Mouse (Mus musculus) megakaryocyte progenitor cell, adult 5-6 weeks (primary cell): ENCODE data around the gene Apoc2. TPM values are rescaled to one million over a fixed set of nuclear protein-coding genes. Genes with fewer than 3 reads are reported as not detected.

Source experiments
- ATAC-seq: replicated peaks from 2 replicates; pipeline ENCODE4 v1.8.0; 2016; ENCODE audit warnings: mild to moderate bottlenecking, moderate TSS enrichment, inconsistent platforms; ENCODE audit not compliant: poor library complexity
- total RNA-seq, 2 experiments: library from RNA; stranded (forward) in 1 of 2; stranded (reverse) in 1 of 2; fragments of 157-497, 149-512 nt in 1 of 2; fragments of 200-1000 nt in 1 of 2; gene quantifications; 2 replicates each; pipeline versions ENCODE4 v1.2.3 to v1.2.4; 2015 to 2017

The Apoc2 gene
- total RNA-seq, 2 experiments from 2014 or later, result 1.7 to 5.2 TPM

DNA sequence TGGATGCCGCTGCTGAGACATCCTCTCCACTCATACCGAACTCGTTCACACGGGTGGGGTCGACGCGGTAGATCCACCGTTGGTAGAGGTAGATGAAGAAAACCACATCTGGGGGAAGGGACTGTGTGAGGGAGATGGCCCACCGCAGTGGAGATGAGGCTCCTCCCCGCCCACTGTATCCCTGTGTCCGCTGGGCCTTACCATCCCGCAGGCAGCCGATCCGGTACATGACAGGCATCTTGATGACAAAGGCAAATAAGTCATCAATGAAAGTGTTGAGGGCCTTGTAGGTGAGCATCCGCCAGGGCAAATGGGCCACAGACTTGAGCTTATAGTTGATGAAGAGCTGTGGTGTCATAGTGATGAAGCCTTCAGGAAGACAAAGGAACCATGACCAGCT lies 43.9 kb downstream of the Apoc2 start:
- ATAC-seq, result no peak

GRCm38 (mm10) chr7:19633197-19633596 lies 44.5 kb downstream of the Apoc2 start:
- no peak for ATAC-seq

DNA sequence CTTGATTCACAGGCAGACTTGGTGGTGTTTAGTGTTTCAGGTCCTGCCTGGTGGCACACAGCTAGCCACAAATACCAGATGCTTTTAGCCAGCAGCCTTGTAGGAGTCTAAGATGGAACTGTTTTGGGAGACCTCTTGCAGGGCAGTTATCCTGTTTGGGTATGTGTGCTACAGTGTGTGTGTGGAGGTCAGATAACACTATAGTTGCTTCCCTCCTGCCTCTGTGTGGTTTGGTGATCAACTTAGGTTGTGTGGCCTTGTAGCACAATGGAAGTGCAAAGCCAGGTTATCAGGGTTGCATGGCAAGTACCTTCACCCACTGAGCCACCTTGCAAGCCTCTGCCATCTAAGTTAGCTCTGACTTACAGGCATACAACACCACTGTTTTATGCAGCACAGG lies 45.0 kb downstream of the Apoc2 start:
- peak; percentile 38 for ATAC-seq

GRCm38 (mm10) chr7:19632275-19632674 lies 45.5 kb downstream of the Apoc2 start:
- no peak for ATAC-seq

- ATAC-seq, result peak; percentile 17
Measured at GRCm38 (mm10) chr7:19629361-19629734, 48.4 kb downstream of the Apoc2 start, which contains the start of gene Relb. Relb (minus strand) TSS chr7:19629438.

- peak; percentile 76 for ATAC-seq
Measured at GRCm38 (mm10) chr7:19628536-19629360, 49.0 kb downstream of the Apoc2 start.

GRCm38 (mm10) chr7:19628192-19628535 lies 49.6 kb downstream of the Apoc2 start:
- no peak for ATAC-seq

DNA sequence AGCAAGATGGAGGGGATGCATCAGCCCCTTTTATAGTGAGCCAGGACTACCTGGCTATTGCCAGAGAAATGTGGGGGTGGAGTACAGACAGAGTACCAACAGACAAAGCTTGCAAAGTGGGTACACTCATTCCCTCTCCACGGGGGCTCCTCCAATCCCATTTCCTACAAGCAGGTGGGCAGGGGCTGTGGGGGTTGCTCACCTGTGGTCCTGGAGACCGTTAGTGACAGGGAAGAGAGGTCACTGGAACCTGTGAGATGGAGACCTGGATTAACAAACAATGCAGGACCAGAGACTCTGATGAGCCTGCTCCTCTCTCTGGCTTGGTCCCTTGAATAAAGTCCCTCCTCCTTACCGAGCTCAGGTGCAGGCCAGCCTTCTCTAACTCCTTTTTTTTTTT lies 50.0 kb downstream of the Apoc2 start:
- no peak for ATAC-seq

DNA sequence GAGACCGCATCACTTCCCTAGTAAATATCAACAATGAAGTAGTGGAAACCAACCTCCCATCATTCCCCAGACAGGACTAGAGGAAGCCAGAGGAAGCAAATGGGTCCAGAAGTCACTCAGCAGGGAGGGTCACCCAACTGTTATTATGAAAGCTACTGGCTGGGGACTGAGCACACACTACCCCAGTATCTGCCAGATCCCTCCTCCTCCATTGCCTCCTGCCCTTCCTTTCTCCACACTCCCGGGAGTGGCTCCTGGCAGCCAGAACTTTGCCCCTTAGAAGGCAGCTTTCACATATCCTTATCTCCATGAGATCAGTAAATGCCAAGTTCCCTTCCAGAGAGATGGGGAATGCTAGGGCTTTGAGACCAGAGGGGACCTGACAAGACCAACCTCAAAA lies 54.3 kb downstream of the Apoc2 start:
- ATAC-seq, result no peak

- no peak for ATAC-seq
Measured at GRCm38 (mm10) chr7:19622241-19622640, 55.5 kb downstream of the Apoc2 start.

Other genes with a start within 250 kb of the Apoc2 start
- 10.3 and 11.0 TPM in 2 replicates for gene Mark4, start 219.1 kb downstream of the Apoc2 start, total RNA-seq (2015)
- gene Mark4, start 219.1 kb downstream of the Apoc2 start, total RNA-seq (2017), result 4.8 and 6.9 TPM in 2 replicates
- gene Exoc3l2, start 214.6 kb downstream of the Apoc2 start, total RNA-seq (2015), result 0.54 and 0.57 TPM in 2 replicates
- 0.62 and 1.3 TPM in 2 replicates for gene Exoc3l2, start 214.6 kb downstream of the Apoc2 start, total RNA-seq (2017)
- gene Bloc1s3, start 169.6 kb downstream of the Apoc2 start, total RNA-seq (2015), result 2.9 and 3.3 TPM in 2 replicates
- gene Bloc1s3, start 169.6 kb downstream of the Apoc2 start, total RNA-seq (2017), result 1.3 and 1.5 TPM in 2 replicates
- 55.2 and 58.3 TPM in 2 replicates for gene Trappc6a, start 169.5 kb downstream of the Apoc2 start, total RNA-seq (2015)
- 26.1 and 39.5 TPM in 2 replicates for gene Trappc6a, start 169.5 kb downstream of the Apoc2 start, total RNA-seq (2017)
- not detected in 2 replicates for gene Nkpd1, start 160.1 kb downstream of the Apoc2 start, total RNA-seq (2015)
- gene Nkpd1, start 160.1 kb downstream of the Apoc2 start, total RNA-seq (2017), result 0.17 and 0.34 TPM in 2 replicates
- 11.0 and 11.7 TPM in 2 replicates for gene Ppp1r37, start 114.9 kb downstream of the Apoc2 start, total RNA-seq (2015)
- 13.4 and 18.1 TPM in 2 replicates for gene Ppp1r37, start 114.9 kb downstream of the Apoc2 start, total RNA-seq (2017)
- 5.9 and 6.8 TPM in 2 replicates for gene Zfp296, start 100.7 kb downstream of the Apoc2 start, total RNA-seq (2015)
- 2.8 and 4.4 TPM in 2 replicates for gene Zfp296, start 100.7 kb downstream of the Apoc2 start, total RNA-seq (2017)
- 65.5 and 73.4 TPM in 2 replicates for gene Gemin7, start 100.3 kb downstream of the Apoc2 start, total RNA-seq (2015)
- gene Gemin7, start 100.3 kb downstream of the Apoc2 start, total RNA-seq (2017), result 33.5 and 36.9 TPM in 2 replicates
- 9.6 and 11.7 TPM in 2 replicates for gene Clasrp, start 73.5 kb downstream of the Apoc2 start, total RNA-seq (2015)
- gene Clasrp, start 73.5 kb downstream of the Apoc2 start, total RNA-seq (2017), result 30.2 and 32.6 TPM in 2 replicates
- 0.22 TPM in 1 of 2 replicates, not detected in the other for gene Relb, start 48.5 kb downstream of the Apoc2 start, total RNA-seq (2015)
- gene Relb, start 48.5 kb downstream of the Apoc2 start, total RNA-seq (2017), result 0.74 and 2.5 TPM in 2 replicates
- gene Clptm1, start 12.9 kb downstream of the Apoc2 start, total RNA-seq (2015), result 47.3 and 57.1 TPM in 2 replicates
- 25.7 and 30.0 TPM in 2 replicates for gene Clptm1, start 12.9 kb downstream of the Apoc2 start, total RNA-seq (2017)
- gene Gm44805, start 3.5 kb upstream of the Apoc2 start, total RNA-seq (2015), result not detected in 2 replicates
- gene Gm44805, start 3.5 kb upstream of the Apoc2 start, total RNA-seq (2017), result not detected in 2 replicates
- gene Apoc4, start 3.5 kb upstream of the Apoc2 start, total RNA-seq (2015), result not detected in 2 replicates
- gene Apoc4, start 3.5 kb upstream of the Apoc2 start, total RNA-seq (2017), result not detected in 2 replicates
- gene Apoc1, start 14.7 kb upstream of the Apoc2 start, total RNA-seq (2015), result 0.79 and 2.0 TPM in 2 replicates
- 1.1 and 6.4 TPM in 2 replicates for gene Apoc1, start 14.7 kb upstream of the Apoc2 start, total RNA-seq (2017)
- gene Apoe, start 21.2 kb upstream of the Apoc2 start, total RNA-seq (2015), result 18.7 and 27.5 TPM in 2 replicates
- gene Apoe, start 21.2 kb upstream of the Apoc2 start, total RNA-seq (2017), result 110 and 130 TPM in 2 replicates
- 61.5 and 62.2 TPM in 2 replicates for gene Tomm40, start 37.5 kb upstream of the Apoc2 start, total RNA-seq (2015)
- 42.5 and 50.8 TPM in 2 replicates for gene Tomm40, start 37.5 kb upstream of the Apoc2 start, total RNA-seq (2017)
- 0.95 and 2.2 TPM in 2 replicates for gene Nectin2, start 72.5 kb upstream of the Apoc2 start, total RNA-seq (2015)
- gene Nectin2, start 72.5 kb upstream of the Apoc2 start, total RNA-seq (2017), result 0.78 and 1.0 TPM in 2 replicates
- not detected in 2 replicates for gene Bcam, start 93.1 kb upstream of the Apoc2 start, total RNA-seq (2015)
- gene Bcam, start 93.1 kb upstream of the Apoc2 start, total RNA-seq (2017), result not detected in 2 replicates
- not detected in 2 replicates for gene Cblc, start 118.9 kb upstream of the Apoc2 start, total RNA-seq (2015)
- gene Cblc, start 118.9 kb upstream of the Apoc2 start, total RNA-seq (2017), result not detected in 2 replicates
- gene Bcl3, start 144.8 kb upstream of the Apoc2 start, total RNA-seq (2015), result 6.3 and 11.5 TPM in 2 replicates
- gene Bcl3, start 144.8 kb upstream of the Apoc2 start, total RNA-seq (2017), result 1.6 and 4.6 TPM in 2 replicates
- gene Gm19345, start 174.1 kb upstream of the Apoc2 start, total RNA-seq (2015), result not detected in 2 replicates
- gene Gm19345, start 174.1 kb upstream of the Apoc2 start, total RNA-seq (2017), result not detected in 2 replicates
- not detected in 2 replicates for gene Ceacam16, start 183.4 kb upstream of the Apoc2 start, total RNA-seq (2015)
- gene Ceacam16, start 183.4 kb upstream of the Apoc2 start, total RNA-seq (2017), result not detected in 2 replicates
- gene Ceacam19, start 210.0 kb upstream of the Apoc2 start, total RNA-seq (2015), result not detected in 2 replicates
- 0.03 TPM in 1 of 2 replicates, not detected in the other for gene Ceacam19, start 210.0 kb upstream of the Apoc2 start, total RNA-seq (2017)
- gene Pvr, start 243.2 kb upstream of the Apoc2 start, total RNA-seq (2015), result 10.2 and 13.0 TPM in 2 replicates
- 7.5 and 9.7 TPM in 2 replicates for gene Pvr, start 243.2 kb upstream of the Apoc2 start, total RNA-seq (2017)